Mouse (Mus musculus) MEL (cell line): Measurements from ENCODE around the gene Hist1h2ae. TPM values are rescaled to one million over a fixed set of nuclear protein-coding genes. Genes with fewer than 3 reads are reported as not detected.
A peak's percentile ranks its signal among the peaks of the same experiment; 100 is the strongest.
"Not testable (repeated sequence)": the region's sequence is repeated elsewhere in the genome, so short reads cannot be mapped to it uniquely, and the experiment has no call there.

Experiments
- DNase-seq: peaks from one replicate; pipeline ENCODE4 v3.0.0; 2011; ENCODE audit warnings: low read depth, low spot score
- H3K27ac ChIP-seq: 2 replicates; pipeline ENCODE4 v1.5.1; 2012; ENCODE audit warnings: low read depth, mild to moderate bottlenecking, control low read depth, low read length, moderate library complexity; ENCODE audit not compliant: control insufficient read depth
- H3K27me3 ChIP-seq, 2 experiments: fragments of 150-350 bp in 1 of 2; sonication (generic) in 1 of 2; 2 replicates each; pipeline ENCODE4 v1.6.1; 2012; ENCODE audit warnings: low read length in 2 of 2, mild to moderate bottlenecking in 2 of 2, improper control_type of control experiment in 1 of 2, moderate library complexity in 1 of 2; ENCODE audit not compliant: insufficient read depth in 2 of 2, control insufficient read depth in 1 of 2
- H3K36me3 ChIP-seq, 2 experiments: 2 replicates each; pipeline ENCODE4 v1.6.1; 2012 to 2014; ENCODE audit warnings: low read length in 2 of 2, improper control_type of control experiment in 1 of 2, inconsistent platforms in 1 of 2, mild to moderate bottlenecking in 1 of 2; ENCODE audit not compliant: insufficient read depth in 2 of 2, control insufficient read depth in 1 of 2
- H3K4me1 ChIP-seq, 2 experiments: fragments of 150-350 bp in 1 of 2; sonication (generic) in 1 of 2; 2 replicates each; pipeline ENCODE4 v1.6.1; 2012; ENCODE audit warnings: low read length in 2 of 2, improper control_type of control experiment in 1 of 2, mild to moderate bottlenecking in 1 of 2; ENCODE audit not compliant: insufficient read depth in 2 of 2, control insufficient read depth in 1 of 2
- H3K4me3 ChIP-seq, 2 experiments: fragments of 150-350 bp in 1 of 2; sonication (generic) in 1 of 2; 2 replicates each; pipeline ENCODE4 v1.5.1; 2012; ENCODE audit warnings: low read depth in 2 of 2, low read length in 2 of 2, mild to moderate bottlenecking in 2 of 2, moderate library complexity in 2 of 2, control low read depth in 1 of 2, improper control_type of control experiment in 1 of 2; ENCODE audit not compliant: control insufficient read depth in 1 of 2, insufficient read depth in 1 of 2
- H3K79me2 ChIP-seq: 2 replicates; pipeline ENCODE4 v1.6.1; 2012; ENCODE audit warnings: mild to moderate bottlenecking, low read length, moderate library complexity; ENCODE audit not compliant: control insufficient read depth, poor library complexity, insufficient read depth
- H3K9ac ChIP-seq: 2 replicates; pipeline ENCODE4 v1.6.1; 2012; ENCODE audit warnings: low read depth, mild to moderate bottlenecking, control low read depth, low read length, moderate library complexity; ENCODE audit not compliant: control insufficient read depth, poor library complexity, severe bottlenecking
- H3K9me3 ChIP-seq: fragments of 150-350 bp; sonication (generic); replicated peaks from 2 replicates; pipeline ENCODE4 v1.6.1; 2012; ENCODE audit warnings: mild to moderate bottlenecking, low read length, improper control_type of control experiment, moderate library complexity; ENCODE audit not compliant: insufficient read depth
- EP300 ChIP-seq, 2 experiments: IDR thresholded peaks; 2 replicates each; pipeline ENCODE4 v1.6.1; 2011; ENCODE audit warnings: improper control_type of control experiment in 2 of 2, low read length in 2 of 2, low read depth in 1 of 2, mild to moderate bottlenecking in 1 of 2
- GABPA ChIP-seq: IDR thresholded peaks from 2 replicates; pipeline ENCODE4 v1.6.1; 2012; ENCODE audit warnings: low read depth, mild to moderate bottlenecking, inconsistent platforms, low read length, improper control_type of control experiment, moderate library complexity
- GATA1 ChIP-seq: IDR thresholded peaks from 2 replicates; pipeline ENCODE4 v1.6.1; 2011; ENCODE audit warnings: low read depth, low read length, improper control_type of control experiment
- MAX ChIP-seq: IDR thresholded peaks from 2 replicates; pipeline ENCODE4 v1.6.1; 2011; ENCODE audit warnings: low read length, improper control_type of control experiment
- MYC ChIP-seq: IDR thresholded peaks from 2 replicates; pipeline ENCODE4 v1.6.1; 2011; ENCODE audit warnings: low read depth, mild to moderate bottlenecking, low read length, improper control_type of control experiment, moderate library complexity
- POLR2A ChIP-seq, 2 experiments: IDR thresholded peaks; 2 replicates each; pipeline ENCODE4 v1.6.1; 2011 to 2012; ENCODE audit warnings: low read length in 2 of 2, mild to moderate bottlenecking in 2 of 2, control low read depth in 1 of 2, improper control_type of control experiment in 1 of 2, low read depth in 1 of 2, moderate library complexity in 1 of 2; ENCODE audit not compliant: control insufficient read depth in 1 of 2, insufficient read depth in 1 of 2, poor library complexity in 1 of 2
- POLR2AphosphoS5 ChIP-seq: IDR thresholded peaks from 2 replicates; pipeline ENCODE4 v1.6.1; 2012; ENCODE audit warnings: low read depth, borderline replicate concordance, mild to moderate bottlenecking, inconsistent platforms, low read length, moderate library complexity, mixed read lengths
- SMC3 ChIP-seq: IDR thresholded peaks from 2 replicates; pipeline ENCODE4 v1.6.1; 2011; ENCODE audit warnings: low read depth, low read length, improper control_type of control experiment
- TBP ChIP-seq: IDR thresholded peaks from 2 replicates; pipeline ENCODE4 v1.8.0; 2011; ENCODE audit warnings: low read depth, low read length, improper control_type of control experiment
- UBTF ChIP-seq: IDR thresholded peaks from 2 replicates; pipeline ENCODE4 v1.6.1; 2012; ENCODE audit warnings: low read depth, mild to moderate bottlenecking, inconsistent platforms, low read length, improper control_type of control experiment, moderate library complexity, borderline replicate concordance; ENCODE audit not compliant: insufficient read depth
- polyA plus RNA-seq, 2 experiments: library from polyadenylated mRNA; stranded (reverse) in 1 of 2; unstranded in 1 of 2; fragments of >175 nt in 1 of 2; fragments of >200 nt in 1 of 2; gene quantifications; 2 replicates each; pipeline versions ENCODE4 v1.2.1 to v1.2.4; 2012; ENCODE audit warnings: low replicate concordance in 2 of 2, low read depth in 1 of 2; ENCODE audit not compliant: insufficient read length in 2 of 2, insufficient read depth in 1 of 2, missing spikeins in 1 of 2
- total RNA-seq: library from RNA; depleted of rRNA; stranded (reverse); fragments of 300-350 nt; gene quantifications from 2 replicates; pipeline ENCODE4 v1.2.3, GENCODE M21; 2012

The Hist1h2ae gene
- total and polyA plus RNA-seq, 3 experiments: 3.3 to 560 TPM; not detected in 1

DNA sequence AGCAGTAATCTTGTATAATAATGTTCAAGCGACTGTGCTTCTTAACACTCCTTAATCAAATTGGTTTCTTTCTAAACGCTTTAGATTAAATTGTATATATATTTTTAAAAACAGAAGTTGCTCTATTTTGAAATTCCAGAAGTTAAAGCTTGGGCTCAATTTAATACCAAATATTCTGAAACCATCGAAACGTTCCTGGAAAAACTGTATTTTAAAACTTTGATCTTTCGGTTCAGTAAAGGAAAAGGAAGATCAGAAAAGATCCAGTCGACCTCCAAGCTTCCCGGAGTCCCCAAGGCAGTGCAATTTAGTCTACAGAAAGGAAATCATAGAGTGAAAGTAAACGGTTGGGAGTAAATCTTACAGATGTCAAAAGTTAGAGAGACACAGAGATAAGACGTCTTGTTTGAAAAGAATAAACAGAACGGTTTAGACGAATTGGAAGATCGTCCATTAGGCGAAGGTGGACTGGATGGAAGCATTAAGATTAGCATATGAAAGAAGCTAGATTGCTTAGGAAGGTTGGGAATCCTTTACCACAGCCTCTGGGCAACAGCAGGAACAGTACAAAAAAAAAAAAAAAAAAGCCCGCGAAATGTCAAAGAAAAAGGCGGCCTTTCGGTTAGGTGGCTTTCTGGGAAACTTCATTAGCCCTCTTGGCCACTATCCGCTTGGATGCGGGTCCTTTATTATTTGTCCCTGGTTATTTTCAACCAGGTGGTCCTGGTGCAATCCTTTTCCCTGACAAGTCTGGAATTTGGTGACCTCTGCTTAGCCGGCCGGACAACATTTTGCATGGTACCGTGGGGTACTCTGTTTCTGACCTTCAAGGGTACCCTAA is 15.3 kb upstream of the Hist1h2ae start:
- peaks cover 0 to 8% of the 10 kb centered on the region in 2 experiments; a peak in 2 of 4 replicates for H3K4me1 ChIP-seq
- peak; percentile 65 for DNase-seq

GRCm38 (mm10) chr13:23585442-23586098 is 14.6 kb upstream of the Hist1h2ae start:
- DNase-seq: peak; percentile 95
- not testable (repeated sequence) for H3K79me2 ChIP-seq, H3K27me3 ChIP-seq, H3K4me1 ChIP-seq, H3K9me3 ChIP-seq
- peaks cover 0 to 32% of the 10 kb centered on the region in 2 experiments; a peak in 2 of 4 replicates for H3K36me3 ChIP-seq
- peak; percentile 99 for TF ChIP-seq TBP
- peak; percentile 94; the same call in 1 of the 2 replicates for TF ChIP-seq POLR2AphosphoS5
- TF ChIP-seq POLR2A (IDR thresholded peaks at IDR 0.05; ENCODE audit: control insufficient read depth in 1 of 2, insufficient read depth in 1 of 2, low read depth in 1 of 2, low read length in 2 of 2, poor library complexity in 1 of 2): peak; percentile 91 to 98
- TF ChIP-seq UBTF: peak; percentile 90; the same call in 1 of the 2 replicates
- peak overlapping the region; percentile 80 for H3K9ac ChIP-seq
- peak overlapping the region; percentile 98 for H3K27ac ChIP-seq
- H3K4me3 ChIP-seq: peak overlapping the region; percentile 51 to 60; a peak in 3 of 4 replicates

More for the DNA sequence above, 15.3 kb upstream of the Hist1h2ae start:
- Histone ChIP-seq H3K9me3 (no peaks in the 10 kb centered on the region), H3K9ac (peak overlapping the region; percentile 79), H3K79me2 (no peaks in the 10 kb centered on the region; the same call in 1 of the 2 replicates), H3K27ac (peak overlapping the region; percentile 99), H3K36me3 (peaks cover 0 to 27% of the 10 kb centered on the region in 2 experiments; a peak in 2 of 4 replicates), H3K4me3 (peak overlapping the region; percentile 44 to 62), H3K27me3 (no peaks in the 10 kb centered on the region)
- TF ChIP-seq EP300 (IDR thresholded peaks at IDR 0.05; ENCODE audit: low read depth in 1 of 2, low read length in 2 of 2): no peak
- TF ChIP-seq GATA1: 0 out of 2 replicates have a peak, but pooled peaks have one; percentile 32

- Histone ChIP-seq H3K79me2 (no peaks in the 10 kb centered on the region; the same call in 1 of the 2 replicates), H3K27ac (peak overlapping the region; percentile 98), H3K27me3 (no peaks in the 10 kb centered on the region), H3K36me3 (peaks cover 0 to 37% of the 10 kb centered on the region in 2 experiments; a peak in 2 of 4 replicates), H3K9ac (peak overlapping the region; percentile 80), H3K4me1 (peaks cover 0 to 10% of the 10 kb centered on the region in 2 experiments; a peak in 2 of 4 replicates), H3K9me3 (no peaks in the 10 kb centered on the region), H3K4me3 (peak overlapping the region; percentile 51 to 60)
- TF ChIP-seq GATA1: no peak
- no peak for TF ChIP-seq GABPA
- TF ChIP-seq MAX: no peak
- no peak for TF ChIP-seq UBTF
- TF ChIP-seq POLR2AphosphoS5: 0 out of 2 replicates have a peak, but pooled peaks have one; percentile 97
- peak in 1 of 2 experiments; percentile 79; a peak in 3 of 4 replicates for TF ChIP-seq POLR2A (IDR thresholded peaks at IDR 0.05; ENCODE audit: control insufficient read depth in 1 of 2, insufficient read depth in 1 of 2, low read depth in 1 of 2, low read length in 2 of 2, poor library complexity in 1 of 2)
- TF ChIP-seq SMC3: no peak
- TF ChIP-seq MYC: no peak
- peak; percentile 91 for DNase-seq
Observed at GRCm38 (mm10) chr13:23585029-23585441, 14.0 kb upstream of the Hist1h2ae start.
